Mouse (Mus musculus): ENCODE measurements around the gene Rbm8a.

DNA sequence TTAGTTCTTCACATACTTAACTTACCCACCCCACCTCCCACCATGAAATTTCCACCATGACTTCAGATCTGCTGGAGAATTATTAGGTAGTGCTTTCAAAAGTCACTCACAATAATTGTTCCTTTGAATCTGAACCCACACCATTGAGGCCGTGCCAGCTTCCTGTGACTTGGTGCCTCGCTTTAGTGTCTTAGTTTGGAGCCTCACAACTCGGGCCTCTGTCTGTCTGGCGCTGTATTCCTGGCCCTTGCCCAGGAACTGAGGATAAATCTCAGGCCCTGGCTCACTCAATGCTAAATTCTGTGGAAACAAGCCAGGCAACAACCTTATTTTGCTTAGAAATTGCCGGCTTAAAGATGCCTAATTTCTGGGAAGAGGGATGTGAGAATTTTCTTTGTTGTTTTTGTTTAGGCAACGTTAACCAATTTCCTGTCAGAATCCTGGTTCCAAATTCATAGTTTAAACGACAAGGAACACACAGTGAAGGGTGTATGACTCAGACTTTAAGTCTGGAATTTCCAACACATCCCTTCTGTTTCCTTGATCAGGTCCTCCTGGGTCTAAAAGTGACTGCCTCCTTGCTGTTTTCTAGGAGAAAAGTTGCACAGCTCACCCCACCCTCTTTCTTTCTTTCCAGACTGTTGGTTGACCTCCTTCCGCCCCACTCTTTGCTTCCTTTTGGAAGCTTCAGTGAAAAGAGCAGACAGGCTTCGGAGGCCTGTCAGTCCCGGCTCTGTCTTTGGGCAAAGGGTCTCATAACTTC lies 27.6 kb upstream of the Rbm8a start:
- TF ChIP-seq GATA1 (IDR thresholded peaks at IDR 0.05; ENCODE audit: low read length) (no peak), TAL1 (IDR thresholded peaks at IDR 0.05; ENCODE audit: low read length) (no peak)
